Mouse (Mus musculus) liver, adult 2 months (tissue): Measurements from ENCODE around the gene A630076J17Rik.

Source experiments
- CTCF ChIP-seq: fragments of 200-500 bp; IDR thresholded peaks from 2 replicates; pipeline ENCODE4 v1.5.1; 2011; ENCODE audit warnings: low read depth, low read length, control low read depth
- POLR2A ChIP-seq: fragments of 200-500 bp; IDR thresholded peaks from 2 replicates; pipeline ENCODE4 v1.6.1; 2011; ENCODE audit warnings: low read length, control low read depth; ENCODE audit not compliant: insufficient read depth; ENCODE audit errors: extremely low read depth

DNA sequence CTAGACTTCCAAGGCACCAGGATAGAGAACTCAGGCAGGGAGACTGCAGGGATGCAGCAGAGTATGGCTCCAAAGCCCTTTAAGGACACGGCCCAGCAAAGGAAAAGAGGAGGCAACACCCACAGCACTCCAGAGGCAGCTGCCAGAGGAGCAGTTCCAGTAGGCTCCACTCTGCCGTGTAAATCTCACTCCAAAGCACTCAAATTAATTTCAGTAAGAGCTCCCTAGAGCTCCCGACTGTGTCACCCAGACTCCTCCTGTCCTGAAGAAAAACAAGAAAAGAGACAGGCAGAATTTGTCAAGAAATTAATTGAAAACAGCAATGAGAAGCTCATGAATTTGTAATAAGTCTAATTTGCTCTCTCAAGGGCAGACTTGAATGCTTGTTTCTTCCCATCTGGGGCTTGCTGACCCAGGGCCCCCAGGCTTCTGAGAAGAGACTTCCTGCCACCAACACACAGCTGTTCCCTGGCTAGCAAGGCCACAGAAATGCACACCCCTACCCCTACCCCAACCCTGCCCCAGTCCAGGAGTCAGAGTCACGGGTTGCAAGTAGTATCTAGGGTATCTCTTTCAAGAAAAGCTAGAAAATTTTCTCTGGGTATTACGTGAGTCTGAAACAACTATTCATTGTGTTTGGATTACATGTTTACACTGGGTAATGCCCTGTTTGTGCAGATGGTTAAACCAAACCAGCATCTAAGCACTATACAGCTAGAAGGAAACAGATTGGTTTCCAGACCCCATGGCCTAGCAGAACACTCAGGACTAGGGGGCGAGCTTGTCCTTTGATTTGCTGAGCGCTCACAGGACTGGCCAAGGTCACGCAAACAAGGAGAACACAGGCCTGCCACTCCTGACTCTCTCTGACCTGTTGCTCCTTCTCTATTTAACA is 30.8 kb downstream of the A630076J17Rik start:
- TF ChIP-seq POLR2A (no peak), CTCF (no peak)
